Mouse (Mus musculus) ES-E14 (cell line): ENCODE results near the gene Atp5e. TPM values are rescaled to one million over a fixed set of nuclear protein-coding genes. Genes with fewer than 3 reads are reported as not detected.

Source experiments
- DNase-seq: peaks from one replicate; pipeline ENCODE4 v3.0.0-alpha.2; 2013; ENCODE audit warnings: low read depth, low spot score
- H3K27ac ChIP-seq: 2 replicates; pipeline ENCODE4 v1.5.1; 2012; ENCODE audit warnings: low read depth, mild to moderate bottlenecking, low read length, moderate library complexity, mixed read lengths; ENCODE audit not compliant: poor library complexity, insufficient read depth, severe bottlenecking
- H3K36me3 ChIP-seq: 2 replicates; pipeline ENCODE4 v1.6.1; 2012; ENCODE audit warnings: mild to moderate bottlenecking, low read length, moderate library complexity, mixed read lengths; ENCODE audit not compliant: control insufficient read depth, poor library complexity, insufficient read depth, severe bottlenecking
- H3K4me1 ChIP-seq, 2 experiments: fragments of 150-350 bp in 1 of 2; sonication (generic) in 1 of 2; 2 replicates each; pipeline ENCODE4 v1.6.1; 2012; ENCODE audit warnings: low read length in 2 of 2, mild to moderate bottlenecking in 1 of 2, mixed read lengths in 1 of 2; ENCODE audit not compliant: control insufficient read depth in 2 of 2, insufficient read depth in 2 of 2, poor library complexity in 1 of 2
- H3K4me3 ChIP-seq, 2 experiments: fragments of 150-350 bp in 1 of 2; sonication (generic) in 1 of 2; 2 replicates each; pipeline ENCODE4 v1.5.1; 2012; ENCODE audit warnings: low read length in 2 of 2, low read depth in 1 of 2, mild to moderate bottlenecking in 1 of 2, mixed read lengths in 1 of 2; ENCODE audit not compliant: insufficient read depth in 1 of 2, poor library complexity in 1 of 2, severe bottlenecking in 1 of 2
- H3K9ac ChIP-seq: 2 replicates; pipeline ENCODE4 v1.6.1; 2012; ENCODE audit warnings: low read depth, mild to moderate bottlenecking, low read length, mixed read lengths; ENCODE audit not compliant: poor library complexity, insufficient read depth, severe bottlenecking
- H3K9me3 ChIP-seq: fragments of 150-350 bp; sonication (generic); 2 replicates; pipeline ENCODE4 v1.6.1; 2012; ENCODE audit warnings: low read depth, mild to moderate bottlenecking, low read length; ENCODE audit not compliant: control insufficient read depth, insufficient read depth
- CHD2 ChIP-seq: IDR thresholded peaks from 2 replicates; pipeline ENCODE4 v1.6.1; 2014; ENCODE audit warnings: mild to moderate bottlenecking, low read depth, low read length, inconsistent platforms
- HCFC1 ChIP-seq: IDR thresholded peaks from 2 replicates; pipeline ENCODE4 v1.6.1; 2012; ENCODE audit warnings: low read length, inconsistent platforms, borderline replicate concordance; ENCODE audit not compliant: insufficient read depth
- MAFK ChIP-seq: IDR thresholded peaks from 2 replicates; pipeline ENCODE4 v1.6.1; 2014; ENCODE audit warnings: mild to moderate bottlenecking, low read depth, low read length, inconsistent platforms; ENCODE audit not compliant: insufficient read depth
- ZC3H11A ChIP-seq: IDR thresholded peaks from 2 replicates; pipeline ENCODE4 v1.6.1; 2012; ENCODE audit warnings: low read depth, mild to moderate bottlenecking, inconsistent platforms, low read length, borderline replicate concordance
- ZNF384 ChIP-seq: IDR thresholded peaks from 2 replicates; pipeline ENCODE4 v1.6.1; 2012; ENCODE audit warnings: low read depth, low read length, inconsistent platforms
- in situ Hi-C, 2 experiments: fragments of 600-800 bp; cut with MboI; formaldehyde crosslinking; loops; one replicate each; pipeline ENCODE4 v1.15.1; 2025; ENCODE audit warnings: low sequenced_read_pairs in 2 of 2, inconsistent platforms in 1 of 2; ENCODE audit not compliant: unreplicated experiment in 2 of 2
- total RNA-seq: library from RNA; depleted of rRNA; stranded (reverse); fragments of 300-350 nt; gene quantifications from 2 replicates; pipeline ENCODE4 v1.2.3, GENCODE M21; 2012

Atp5e gene
- total RNA-seq, 1 experiment: 37.4 TPM

DNA sequence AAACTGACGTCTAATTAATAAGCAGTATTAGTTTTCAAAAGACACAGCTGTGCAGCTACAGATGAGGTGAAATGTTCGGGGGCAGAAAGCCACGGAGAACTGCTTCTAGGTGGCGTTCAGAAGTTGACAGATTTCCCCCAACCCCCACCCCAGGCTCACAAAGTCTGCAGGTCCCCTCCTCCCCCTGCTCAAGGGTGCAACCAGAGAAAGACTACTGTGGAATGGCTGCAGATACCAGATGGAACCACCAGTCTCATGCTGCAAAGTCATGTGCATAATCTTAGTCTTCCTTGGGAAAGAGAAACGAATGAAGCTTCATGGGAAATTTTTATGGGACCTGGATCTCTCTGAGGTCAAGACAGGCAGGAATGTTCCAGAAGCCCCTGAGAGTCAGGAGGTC, 38.4 kb upstream of the Atp5e start:
- in situ Hi-C loops: no loop called here
- Histone ChIP-seq H3K4me1 (no peaks in the 10 kb centered on the region), H3K36me3 (no peaks in the 10 kb centered on the region), H3K27ac (no peak overlapping the region), H3K4me3 (no peak overlapping the region), H3K9me3 (no peaks in the 10 kb centered on the region), H3K9ac (no peak overlapping the region)
- no peak for TF ChIP-seq HCFC1
- no peak for TF ChIP-seq MAFK
- no peak for TF ChIP-seq CHD2
- DNase-seq: no peak

- no peak overlapping the region for H3K27ac ChIP-seq
Observed at GRCm38 (mm10) chr2:174501517-174501916, 37.6 kb upstream of the Atp5e start.

DNA sequence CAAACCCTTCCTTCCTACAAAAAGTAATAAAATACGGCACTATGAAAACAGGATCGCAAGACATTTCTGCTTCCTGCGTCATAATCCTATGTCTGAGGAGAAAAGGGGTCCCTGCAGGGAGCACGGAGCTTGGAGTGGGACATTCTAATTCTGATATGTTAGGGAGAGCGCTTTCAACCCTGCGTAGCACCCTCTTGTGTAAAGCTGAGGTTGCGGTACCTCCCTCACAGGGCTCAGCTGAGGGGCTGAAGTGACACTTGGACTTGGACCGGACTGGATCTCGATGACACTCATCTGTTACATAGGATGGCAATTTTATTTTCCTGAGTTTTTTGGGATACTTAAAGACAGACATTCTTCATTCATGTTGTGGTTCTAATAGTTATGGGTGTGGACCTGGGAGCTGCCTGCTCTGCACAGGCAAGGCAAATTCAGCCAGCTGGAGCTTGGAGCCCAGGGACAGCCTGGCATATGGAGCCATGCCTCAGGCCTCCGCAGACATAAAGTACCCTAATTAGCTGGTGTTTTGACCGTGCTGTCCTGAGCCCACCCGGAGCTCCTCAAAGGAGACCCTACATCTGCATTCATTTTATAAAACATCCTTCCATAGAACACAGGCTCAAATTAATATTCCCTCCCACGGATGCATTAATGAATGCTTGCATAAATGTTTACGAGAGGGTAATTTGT, 37.1 kb upstream of the Atp5e start:
- Histone ChIP-seq H3K9me3 (no peaks in the 10 kb centered on the region), H3K4me1 (no peaks in the 10 kb centered on the region), H3K36me3 (no peaks in the 10 kb centered on the region), H3K4me3 (no peak overlapping the region), H3K27ac (no peak overlapping the region), H3K9ac (no peak overlapping the region)
- in situ Hi-C loops: no loop called here
- DNase-seq: no peak
- TF ChIP-seq ZC3H11A (no peak), MAFK (no peak), ZNF384 (no peak), HCFC1 (no peak), CHD2 (no peak)

More at GRCm38 (mm10) chr2:174501517-174501916, 37.6 kb upstream of the Atp5e start:
- DNase-seq: no peak
- in situ Hi-C loops: no loop called here
- Histone ChIP-seq H3K4me1 (no peaks in the 10 kb centered on the region), H3K9me3 (no peaks in the 10 kb centered on the region), H3K4me3 (no peak overlapping the region), H3K36me3 (no peaks in the 10 kb centered on the region), H3K9ac (no peak overlapping the region)
- TF ChIP-seq ZNF384 (no peak), HCFC1 (no peak), ZC3H11A (no peak), MAFK (no peak), CHD2 (no peak)

- no peak for TF ChIP-seq ZNF384
- H3K9me3 ChIP-seq: no peaks in the 10 kb centered on the region
- DNase-seq: no peak
- in situ Hi-C loops: no loop called here
- H3K4me3 ChIP-seq: no peak overlapping the region
- H3K4me1 ChIP-seq: no peaks in the 10 kb centered on the region
- no peak overlapping the region for H3K9ac ChIP-seq
- no peaks in the 10 kb centered on the region for H3K36me3 ChIP-seq
- no peak overlapping the region for H3K27ac ChIP-seq
Observed at GRCm38 (mm10) chr2:174492858-174493257, 29.0 kb upstream of the Atp5e start.

- no peak overlapping the region for H3K9ac ChIP-seq
- no peak for TF ChIP-seq HCFC1
- no peak for TF ChIP-seq ZNF384
- no peak for TF ChIP-seq ZC3H11A
- TF ChIP-seq CHD2: no peak
- TF ChIP-seq MAFK: no peak
- H3K27ac ChIP-seq: no peak overlapping the region
- H3K4me1 ChIP-seq: no peaks in the 10 kb centered on the region
- H3K36me3 ChIP-seq: no peaks in the 10 kb centered on the region
- no peak overlapping the region for H3K4me3 ChIP-seq
- DNase-seq: no peak
- no peaks in the 10 kb centered on the region for H3K9me3 ChIP-seq
- in situ Hi-C loops: loop anchor here in 1 of 2 experiments (10.0 kb wide), 1 partner anchor 188 kb away; no protein-coding TSS in a partner anchor
Observed at GRCm38 (mm10) chr2:174487005-174487404, 23.1 kb upstream of the Atp5e start.
